Mouse (Mus musculus): ENCODE results near the gene Aldh1l1. TPM values are rescaled to one million over a fixed set of nuclear protein-coding genes. Genes with fewer than 3 reads are reported as not detected.
A peak's percentile ranks its signal among the peaks of the same experiment; 100 is the strongest.

The Aldh1l1 gene
- polyA plus RNA-seq, 2 experiments = 1.5 to 2.1 TPM

- H3K9me3 ChIP-seq (ENCODE audit: control insufficient read depth, low read length) = no peaks in the 10 kb centered on the region
- DNase-seq (ENCODE audit: low spot score) = no peak
- H3K4me1 ChIP-seq (ENCODE audit: control insufficient read depth, insufficient read depth, low read length) = no peaks in the 10 kb centered on the region
- no peaks in the 10 kb centered on the region for H3K27me3 ChIP-seq (ENCODE audit: control insufficient read depth, insufficient read depth, low read length)
- H3K36me3 ChIP-seq (ENCODE audit: control insufficient read depth, insufficient read depth, low read length) = no peaks in the 10 kb centered on the region
- TF ChIP-seq POLR2A (IDR thresholded peaks at IDR 0.05; ENCODE audit: borderline replicate concordance, extremely low read depth, insufficient read depth, insufficient read length) = no peak
- no peak overlapping the region for H3K4me2 ChIP-seq (replicated peaks; ENCODE audit: low read depth, low read length, severe bottlenecking)
- H3K27ac ChIP-seq (replicated peaks; ENCODE audit: low read depth, low read length) = no peak overlapping the region
- H3K4me3 ChIP-seq (replicated peaks; ENCODE audit: low read length) = no peak overlapping the region
- H3K9ac ChIP-seq (ENCODE audit: low read depth, low read length, severe bottlenecking) = no peak overlapping the region
- no peak for ATAC-seq (ENCODE audit: low FRiP score, low read depth)
- WGBS = 91% methylated on average over 6 of the region's 6 CpGs
These were observed 130.3 kb downstream of the Aldh1l1 start for GRCm38 (mm10) chr6:90616481-90616880.

- Histone ChIP-seq H3K4me1 (ENCODE audit: control insufficient read depth, insufficient read depth, low read length) (no peaks in the 10 kb centered on the region), H3K9ac (ENCODE audit: low read depth, low read length, severe bottlenecking) (no peak overlapping the region), H3K27ac (replicated peaks; ENCODE audit: low read depth, low read length) (no peak overlapping the region), H3K4me2 (replicated peaks; ENCODE audit: low read depth, low read length, severe bottlenecking) (no peak overlapping the region), H3K36me3 (ENCODE audit: control insufficient read depth, insufficient read depth, low read length) (no peaks in the 10 kb centered on the region), H3K27me3 (ENCODE audit: control insufficient read depth, insufficient read depth, low read length) (no peaks in the 10 kb centered on the region), H3K9me3 (ENCODE audit: control insufficient read depth, low read length) (no peaks in the 10 kb centered on the region), H3K4me3 (replicated peaks; ENCODE audit: low read length) (no peak overlapping the region)
- DNase-seq (ENCODE audit: low spot score) = no peak
- 72% methylated on average over 4 of the region's 4 CpGs for WGBS
- no peak for ATAC-seq (ENCODE audit: low FRiP score, low read depth)
- TF ChIP-seq POLR2A (IDR thresholded peaks at IDR 0.05; ENCODE audit: borderline replicate concordance, extremely low read depth, insufficient read depth, insufficient read length) = no peak
These were observed 132.0 kb downstream of the Aldh1l1 start for GRCm38 (mm10) chr6:90618274-90618673.

GRCm38 (mm10) chr6:90618821-90619636 lies 132.8 kb downstream of the Aldh1l1 start:
- no peaks in the 10 kb centered on the region for H3K4me1 ChIP-seq (ENCODE audit: control insufficient read depth, insufficient read depth, low read length)
- DNase-seq (ENCODE audit: low spot score) (peak; percentile 8), ATAC-seq (ENCODE audit: low FRiP score, low read depth) (no peak)
- H3K36me3 ChIP-seq (ENCODE audit: control insufficient read depth, insufficient read depth, low read length) = no peaks in the 10 kb centered on the region
- H3K27me3 ChIP-seq (ENCODE audit: control insufficient read depth, insufficient read depth, low read length) = no peaks in the 10 kb centered on the region
- no peak overlapping the region; the same call in 1 of the 2 replicates for H3K9ac ChIP-seq (ENCODE audit: low read depth, low read length, severe bottlenecking)
- no peak overlapping the region for H3K4me2 ChIP-seq (replicated peaks; ENCODE audit: low read depth, low read length, severe bottlenecking)
- H3K27ac ChIP-seq (replicated peaks; ENCODE audit: low read depth, low read length) = no peak overlapping the region
- no peak overlapping the region for H3K4me3 ChIP-seq (replicated peaks; ENCODE audit: low read length)
- no peaks in the 10 kb centered on the region for H3K9me3 ChIP-seq (ENCODE audit: control insufficient read depth, low read length)
- no peak for TF ChIP-seq POLR2A (IDR thresholded peaks at IDR 0.05; ENCODE audit: borderline replicate concordance, extremely low read depth, insufficient read depth, insufficient read length)
- WGBS = 70% methylated on average over 19 of the region's 19 CpGs

GRCm38 (mm10) chr6:90619936-90620335 lies 133.7 kb downstream of the Aldh1l1 start:
- Histone ChIP-seq H3K4me2 (replicated peaks; ENCODE audit: low read depth, low read length, severe bottlenecking) (no peak overlapping the region), H3K9ac (ENCODE audit: low read depth, low read length, severe bottlenecking) (no peak overlapping the region), H3K27ac (replicated peaks; ENCODE audit: low read depth, low read length) (no peak overlapping the region), H3K36me3 (ENCODE audit: control insufficient read depth, insufficient read depth, low read length) (no peaks in the 10 kb centered on the region), H3K4me1 (ENCODE audit: control insufficient read depth, insufficient read depth, low read length) (no peaks in the 10 kb centered on the region), H3K4me3 (replicated peaks; ENCODE audit: low read length) (no peak overlapping the region), H3K27me3 (ENCODE audit: control insufficient read depth, insufficient read depth, low read length) (no peaks in the 10 kb centered on the region), H3K9me3 (ENCODE audit: control insufficient read depth, low read length) (no peaks in the 10 kb centered on the region)
- WGBS = 78% methylated on average over 5 of the region's 5 CpGs
- no peak for ATAC-seq (ENCODE audit: low FRiP score, low read depth)
- no peak for TF ChIP-seq POLR2A (IDR thresholded peaks at IDR 0.05; ENCODE audit: borderline replicate concordance, extremely low read depth, insufficient read depth, insufficient read length)
- no peak for DNase-seq (ENCODE audit: low spot score)

- H3K4me3 ChIP-seq (replicated peaks; ENCODE audit: low read length) = no peak overlapping the region
- no peak overlapping the region for H3K9ac ChIP-seq (ENCODE audit: low read depth, low read length, severe bottlenecking)
- TF ChIP-seq POLR2A (IDR thresholded peaks at IDR 0.05; ENCODE audit: borderline replicate concordance, extremely low read depth, insufficient read depth, insufficient read length) = no peak
- H3K36me3 ChIP-seq (ENCODE audit: control insufficient read depth, insufficient read depth, low read length) = no peaks in the 10 kb centered on the region
- ATAC-seq (ENCODE audit: low FRiP score, low read depth) (no peak), DNase-seq (ENCODE audit: low spot score) (no peak)
- no peak overlapping the region for H3K27ac ChIP-seq (replicated peaks; ENCODE audit: low read depth, low read length)
- no peaks in the 10 kb centered on the region for H3K4me1 ChIP-seq (ENCODE audit: control insufficient read depth, insufficient read depth, low read length)
- H3K4me2 ChIP-seq (replicated peaks; ENCODE audit: low read depth, low read length, severe bottlenecking) = no peak overlapping the region
- 64% methylated on average over 9 of the region's 9 CpGs for WGBS
- H3K27me3 ChIP-seq (ENCODE audit: control insufficient read depth, insufficient read depth, low read length) = no peaks in the 10 kb centered on the region
- no peaks in the 10 kb centered on the region for H3K9me3 ChIP-seq (ENCODE audit: control insufficient read depth, low read length)
These were observed 134.8 kb downstream of the Aldh1l1 start for GRCm38 (mm10) chr6:90620791-90621583.
